Mouse (Mus musculus): Measurements from ENCODE around the gene Grhl3. TPM values are rescaled to one million over a fixed set of nuclear protein-coding genes. Genes with fewer than 3 reads are reported as not detected.

Gene Grhl3
- not detected for total RNA-seq (2023)

DNA sequence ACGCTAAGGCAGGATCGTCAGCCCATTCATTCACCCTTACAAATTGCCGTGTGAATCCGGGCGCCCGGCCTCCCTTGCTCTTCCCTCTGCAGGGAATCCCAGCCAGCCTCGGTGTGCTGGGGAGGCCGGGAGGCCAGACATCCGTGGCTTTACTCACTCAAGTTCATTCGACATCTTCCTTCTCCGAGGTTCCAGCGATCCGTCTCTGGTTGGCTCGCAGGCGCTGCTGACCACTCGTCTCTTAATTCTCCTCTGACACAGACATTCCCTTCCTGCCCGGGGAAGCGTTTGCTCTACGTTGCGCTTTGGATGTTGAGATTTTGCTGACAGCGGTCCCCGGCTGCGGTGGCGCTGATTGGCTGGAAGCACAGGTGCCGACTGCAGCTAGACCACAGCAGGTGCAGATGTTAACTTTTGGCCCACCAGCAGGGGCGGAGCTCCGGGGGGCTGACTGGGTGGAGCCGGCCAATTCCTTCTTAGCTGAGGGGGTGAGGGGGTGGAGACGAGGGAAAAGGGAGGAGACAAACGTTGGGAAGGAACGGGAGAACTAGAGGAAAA lies at the start of gene Grhl3:
Gene Grhl3 (minus strand): TSS at position 380 of the 558 bp plus-strand sequence.

DNA sequence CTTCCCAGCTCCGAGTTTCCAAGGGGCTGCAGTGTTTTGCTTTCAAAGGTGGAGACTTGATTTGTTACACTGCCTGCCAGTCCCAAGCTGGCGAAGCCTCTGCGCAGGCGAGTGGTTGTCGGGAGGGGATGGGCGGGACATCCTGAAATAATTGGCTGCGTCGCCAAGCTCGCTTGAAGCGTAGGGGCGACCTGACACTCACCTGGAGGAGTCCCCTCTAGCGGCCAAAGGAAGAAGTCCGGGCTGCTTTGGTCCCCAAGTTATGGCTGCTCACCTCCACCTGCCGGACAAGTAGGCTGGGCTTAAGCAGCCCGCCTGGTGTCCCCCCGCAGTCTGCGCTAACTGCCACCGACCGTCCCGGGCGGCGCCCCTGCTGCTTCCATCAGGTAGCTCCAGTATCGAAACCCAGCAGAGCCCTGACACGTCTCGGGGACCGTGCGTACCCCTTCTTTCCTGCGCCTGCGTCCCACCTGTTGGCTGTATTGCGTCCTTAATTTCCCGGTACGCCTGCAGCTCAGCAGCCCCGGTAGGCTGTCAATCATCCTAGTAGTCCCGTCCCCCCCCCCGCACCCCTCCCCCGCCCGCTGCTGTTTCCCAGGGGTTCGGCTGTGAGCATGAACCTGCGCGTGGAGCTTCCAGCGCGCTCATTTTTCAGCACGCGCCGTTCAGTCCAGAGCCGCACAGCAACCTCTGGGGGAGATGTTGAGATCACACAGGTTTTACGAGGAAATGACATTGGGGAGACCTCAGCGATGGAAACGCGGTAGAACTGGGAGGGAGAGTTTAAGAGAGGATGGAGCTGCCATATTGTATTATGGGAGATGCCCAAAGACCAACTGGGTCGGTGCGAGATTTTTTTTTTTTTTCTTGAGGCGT lies 78.7 kb downstream of the Grhl3 start, which contains the start of the genes Stpg1 and Nipal3:
Gene Stpg1 (plus strand): TSS at position 270 of the 876 bp plus-strand sequence.
Gene Nipal3 (minus strand): TSS at position 518 of the 876 bp plus-strand sequence.

Other genes with a start within 250 kb of the Grhl3 start
- gene Srrm1, start 220.3 kb downstream of the Grhl3 start, total RNA-seq (2023), result 280 TPM
- 0.55 TPM for gene Ncmap, start 175.4 kb downstream of the Grhl3 start, total RNA-seq (2023)
- 15.7 TPM for gene Rcan3, start 139.8 kb downstream of the Grhl3 start, total RNA-seq (2023)
- gene Stpg1, start 78.8 kb downstream of the Grhl3 start, total RNA-seq (2023), result not detected
- gene Nipal3, start 78.6 kb downstream of the Grhl3 start, total RNA-seq (2023), result 76.2 TPM
- not detected for gene Ifnlr1, start 112.7 kb upstream of the Grhl3 start, total RNA-seq (2023)
- gene Il22ra1, start 154.5 kb upstream of the Grhl3 start, total RNA-seq (2023), result not detected
- not detected for gene Myom3, start 186.1 kb upstream of the Grhl3 start, total RNA-seq (2023)

Data from CD8-positive naive resting alpha-beta T cell, adult 57 days (primary cell).